Mouse (Mus musculus) thymus, postnatal 0 days (tissue): ENCODE data around the gene BC004004. TPM values are rescaled to one million over a fixed set of nuclear protein-coding genes. Genes with fewer than 3 reads are reported as not detected.
"Not testable (repeated sequence)": the region's sequence is repeated elsewhere in the genome, so short reads cannot be mapped to it uniquely, and the experiment has no call there.

Experiments used
- DNase-seq: peaks from one replicate; pipeline ENCODE4 v3.0.0-alpha.2; 2015; ENCODE audit warnings: low spot score
- polyA plus RNA-seq: library from polyadenylated mRNA; unstranded; fragments of >200 nt; fragmentation: Nextera tagmentation; extraction: Ambion mirVana; gene quantifications from 2 replicates; pipeline ENCODE4 v1.2.1, GENCODE M21; 2015

BC004004 gene
- 92.2 and 95.2 TPM in 2 replicates for polyA plus RNA-seq

GRCm38 (mm10) chr17:29268682-29269348 lies at the start of gene BC004004:
Gene BC004004 (plus strand): TSS chr17:29268788.
- DNase-seq = peak; percentile 95

DNA sequence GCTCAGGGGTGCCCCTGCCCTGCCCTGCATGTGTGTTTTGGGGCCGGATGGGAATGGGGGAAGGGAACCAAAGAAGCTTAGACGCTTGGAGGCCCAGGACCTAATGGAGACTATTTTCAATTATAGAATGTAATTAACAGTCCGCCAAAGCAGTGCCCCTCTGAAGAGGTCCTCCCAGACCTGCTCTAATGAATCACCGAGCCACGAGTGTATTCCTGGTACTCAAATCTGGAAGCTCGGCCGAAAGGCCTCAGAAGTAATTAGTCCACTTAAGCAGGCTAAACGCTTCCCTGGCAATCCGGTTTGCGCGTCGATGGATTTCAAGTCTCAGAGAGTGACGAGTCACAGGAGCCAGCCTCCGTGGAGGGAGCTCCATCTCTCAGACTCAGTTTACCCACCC lies 48.0 kb upstream of the BC004004 start:
- no peak for DNase-seq

- DNase-seq = no peak
Observed at GRCm38 (mm10) chr17:29231109-29231508, 37.5 kb upstream of the BC004004 start.

GRCm38 (mm10) chr17:29236111-29236510 lies 32.5 kb upstream of the BC004004 start:
- DNase-seq = no peak

DNA sequence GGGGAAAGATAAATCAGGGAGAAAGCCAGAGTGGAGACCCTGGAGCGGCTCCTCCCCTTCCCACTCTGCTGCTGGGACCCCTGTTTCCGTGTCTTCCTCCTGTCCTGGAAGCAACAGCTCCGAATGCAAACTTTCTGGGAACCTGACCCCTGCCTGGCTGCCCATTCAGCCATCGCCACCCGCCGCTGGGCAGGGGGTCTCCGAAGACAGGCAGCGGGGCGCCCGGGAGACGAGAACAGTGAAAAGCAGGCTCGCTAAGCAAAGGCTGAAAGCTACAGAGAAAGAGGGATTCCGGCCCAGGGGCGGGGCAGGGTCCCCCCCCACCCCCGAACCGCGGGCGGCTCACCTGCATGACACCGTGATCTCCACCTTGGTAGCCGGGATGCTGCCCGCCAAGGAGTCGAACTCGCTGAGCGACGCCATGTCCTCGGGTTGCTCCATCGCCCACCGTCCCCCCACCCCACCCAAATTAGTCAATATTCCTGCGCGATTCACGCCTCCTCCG lies 31.3 kb upstream of the BC004004 start:
- DNase-seq = no peak

- no peak for DNase-seq
Observed at GRCm38 (mm10) chr17:29237772-29238420, 30.7 kb upstream of the BC004004 start, which contains the start of gene Cpne5. Gene Cpne5 (minus strand): TSS chr17:29238167.

DNA sequence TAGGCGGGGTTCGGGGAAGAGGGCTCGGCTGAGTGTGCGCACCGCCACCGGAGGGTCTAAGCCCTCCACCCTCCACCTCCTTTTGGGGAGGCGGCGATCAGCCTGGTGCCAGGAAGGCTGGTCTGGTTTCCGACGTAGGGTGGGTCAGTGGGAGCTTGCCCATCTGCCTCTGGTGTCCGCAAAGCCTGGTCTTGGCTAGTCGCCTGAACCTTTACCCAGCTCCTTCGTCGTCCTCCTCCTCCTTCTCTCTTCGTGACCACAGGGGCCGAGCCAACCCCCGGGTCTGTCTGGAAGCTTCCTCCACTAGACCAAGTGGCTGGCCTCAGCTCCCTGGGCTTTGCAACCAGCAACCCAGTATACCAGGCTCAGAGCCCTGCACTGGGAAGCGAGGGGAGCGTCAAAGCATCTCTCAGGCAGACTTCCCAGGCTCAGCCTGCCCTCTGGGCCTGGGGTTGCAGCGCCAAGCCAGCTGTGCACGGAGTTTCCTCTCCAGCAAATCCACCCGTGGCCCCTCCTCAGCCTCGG lies 30.1 kb upstream of the BC004004 start:
- no peak for DNase-seq

DNA sequence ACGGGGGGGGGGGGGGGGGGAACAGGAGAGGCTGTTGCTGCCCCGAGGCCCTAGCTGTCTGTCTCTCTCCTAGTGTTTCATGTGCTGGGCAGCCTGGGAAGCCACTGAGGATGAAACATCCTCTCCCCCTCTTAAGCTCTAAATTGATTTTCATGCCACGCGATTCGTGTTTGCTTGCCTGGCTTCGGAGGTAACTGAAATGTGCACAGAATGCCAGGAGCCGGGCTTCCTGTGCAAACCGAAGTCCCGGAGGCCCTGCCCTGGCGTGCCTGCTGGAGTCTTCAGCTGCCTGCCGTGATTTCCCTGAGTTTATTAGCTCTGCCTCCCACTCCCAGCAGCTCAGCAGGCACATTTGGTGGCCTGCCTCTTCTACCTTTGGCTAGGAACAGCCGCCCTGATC lies 23.7 kb upstream of the BC004004 start:
- no peak for DNase-seq

DNA sequence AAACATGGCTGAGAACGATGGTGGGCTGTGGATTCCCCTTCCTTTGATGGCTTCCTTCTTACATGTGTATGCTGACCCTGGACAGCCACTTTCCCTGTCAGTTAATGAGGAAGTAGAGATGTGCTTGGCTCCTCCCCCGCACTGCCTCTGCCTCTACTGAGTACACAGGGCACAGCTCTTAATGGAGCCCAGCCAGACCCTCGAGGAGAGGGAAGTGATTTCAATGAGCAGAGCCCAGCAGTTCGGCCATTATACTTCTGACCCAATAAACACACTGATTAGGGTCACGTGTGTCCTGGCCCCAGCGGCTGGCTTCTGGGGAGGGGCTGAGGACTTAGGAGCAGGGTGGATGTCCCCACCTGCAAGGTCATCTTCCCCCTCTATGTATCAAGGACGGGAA lies 22.9 kb upstream of the BC004004 start:
- DNase-seq = no peak

GRCm38 (mm10) chr17:29246602-29247001 lies 22.0 kb upstream of the BC004004 start:
- DNase-seq = peak; percentile 86

- DNase-seq = no peak
Observed at GRCm38 (mm10) chr17:29247881-29248280, 20.7 kb upstream of the BC004004 start.

DNA sequence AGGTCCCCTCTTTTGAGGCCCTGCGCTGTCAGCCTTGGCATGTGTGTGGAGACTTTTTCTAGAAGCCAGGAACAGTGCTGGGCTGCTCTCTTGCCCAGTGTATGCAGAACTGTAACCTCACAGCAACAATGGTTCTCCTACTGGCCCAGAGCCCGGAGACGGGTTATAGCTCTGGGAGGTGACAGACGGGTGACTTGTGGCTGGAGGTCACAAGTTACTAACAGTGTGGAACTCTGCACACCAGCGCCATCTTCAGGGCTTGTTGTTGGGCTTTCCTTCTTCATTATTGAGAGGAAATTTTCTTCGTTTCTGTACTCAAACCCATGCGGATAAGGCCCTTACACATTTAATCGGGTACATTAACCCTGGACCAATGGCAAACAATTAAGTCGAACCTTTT lies 19.1 kb upstream of the BC004004 start:
- no peak for DNase-seq

DNA sequence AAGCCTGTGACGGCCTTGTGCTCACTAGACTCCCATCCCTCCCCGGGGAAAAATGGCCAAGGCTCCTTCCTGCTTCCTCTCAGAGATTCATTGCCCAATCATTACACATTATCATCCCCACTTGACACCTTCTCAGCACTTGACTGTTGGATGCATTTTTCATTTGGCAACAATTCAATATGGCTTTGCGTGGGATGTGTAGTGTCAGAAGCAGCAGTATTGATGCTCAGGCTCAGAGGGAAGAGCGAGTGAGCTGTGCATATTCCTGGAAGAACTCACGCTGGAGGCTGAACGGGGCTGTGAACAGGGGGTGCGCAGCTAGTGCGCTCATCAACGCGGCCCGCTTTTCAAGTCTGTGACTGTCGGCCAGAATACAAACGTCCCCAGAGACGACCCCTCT lies 17.6 kb upstream of the BC004004 start:
- not testable (repeated sequence) for DNase-seq

DNA sequence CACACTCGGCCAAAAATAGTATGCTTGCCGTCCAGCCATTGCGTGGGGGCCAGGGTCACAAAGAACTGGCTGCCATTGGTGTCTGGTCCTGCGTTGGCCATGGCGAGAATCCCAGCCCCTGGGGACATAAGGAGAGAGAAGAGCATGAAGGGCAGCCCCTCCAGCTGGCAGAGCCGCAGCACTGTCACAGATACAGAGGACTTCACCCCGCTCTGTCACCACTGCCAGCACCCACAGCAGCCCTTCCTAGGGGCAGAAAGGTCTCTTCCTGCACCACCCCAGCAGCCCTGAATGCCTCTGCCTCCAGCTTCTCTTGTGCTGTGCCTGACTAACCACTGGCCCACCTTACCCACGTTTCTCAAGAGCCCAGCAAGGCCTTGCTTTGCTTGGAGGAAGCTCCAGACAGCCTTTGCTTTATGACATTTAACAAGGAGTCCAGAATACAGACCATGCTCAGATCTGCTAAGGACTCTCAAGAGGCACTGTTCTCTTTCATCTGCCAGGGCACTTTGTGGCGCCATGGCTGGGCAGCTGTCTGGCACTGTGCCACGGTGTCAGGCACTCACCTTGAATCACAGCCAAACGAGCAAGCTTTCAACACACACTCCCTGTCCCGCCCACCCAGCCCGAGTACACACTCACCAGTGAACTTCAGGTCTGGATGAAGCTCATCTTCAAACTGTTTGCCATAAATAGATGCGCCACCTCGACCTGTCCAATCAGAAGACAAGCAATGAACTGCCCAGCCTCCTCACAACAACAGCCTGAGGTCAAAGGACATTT lies 16.8 kb upstream of the BC004004 start:
- DNase-seq = no peak

- DNase-seq = no peak
Observed at GRCm38 (mm10) chr17:29253236-29253635, 15.4 kb upstream of the BC004004 start.

- no peak for DNase-seq
Observed at GRCm38 (mm10) chr17:29253684-29254083, 14.9 kb upstream of the BC004004 start.

DNA sequence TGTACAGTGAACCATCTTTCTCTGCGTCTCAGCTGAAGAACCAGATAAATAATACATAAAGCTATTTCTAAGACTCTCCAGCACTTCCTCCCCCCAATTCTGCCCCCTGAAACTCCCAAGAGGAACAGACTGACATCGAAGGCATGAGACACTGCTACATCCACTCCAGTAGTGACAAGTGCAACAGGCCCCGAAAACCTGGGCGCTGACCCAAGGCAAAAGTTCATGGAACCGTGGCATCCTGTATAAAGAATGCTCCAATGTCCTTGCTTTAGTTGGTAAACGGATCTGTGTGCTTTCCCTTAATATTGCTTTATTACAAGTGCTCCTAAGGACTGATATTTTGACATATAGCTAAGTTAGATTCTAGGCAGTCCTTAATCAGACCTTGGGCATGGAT lies 13.8 kb upstream of the BC004004 start:
- DNase-seq = not testable (repeated sequence)

DNA sequence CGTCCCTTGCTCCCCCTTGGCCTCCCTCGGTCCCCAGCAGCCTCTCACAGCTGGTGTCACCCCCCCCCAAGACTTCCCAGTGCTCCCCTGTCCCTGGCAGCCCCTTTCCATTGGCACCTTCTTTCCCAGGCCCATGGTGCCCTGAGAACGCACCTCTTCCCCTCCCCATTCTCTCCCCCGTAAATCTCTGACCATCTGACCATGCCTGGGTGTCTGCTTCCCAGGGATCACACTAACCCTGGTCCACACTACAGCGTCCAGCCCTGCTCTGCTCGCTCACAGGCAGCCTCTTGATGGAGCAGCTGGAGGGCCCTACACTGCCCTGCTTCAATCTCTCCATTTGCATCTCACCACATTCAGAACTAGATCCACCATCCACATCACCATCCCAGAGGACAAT lies 12.1 kb upstream of the BC004004 start:
- no peak for DNase-seq

GRCm38 (mm10) chr17:29257001-29257511 lies 11.5 kb upstream of the BC004004 start:
- no peak for DNase-seq

- no peak for DNase-seq
Observed at GRCm38 (mm10) chr17:29258025-29258558, 10.5 kb upstream of the BC004004 start.

DNA sequence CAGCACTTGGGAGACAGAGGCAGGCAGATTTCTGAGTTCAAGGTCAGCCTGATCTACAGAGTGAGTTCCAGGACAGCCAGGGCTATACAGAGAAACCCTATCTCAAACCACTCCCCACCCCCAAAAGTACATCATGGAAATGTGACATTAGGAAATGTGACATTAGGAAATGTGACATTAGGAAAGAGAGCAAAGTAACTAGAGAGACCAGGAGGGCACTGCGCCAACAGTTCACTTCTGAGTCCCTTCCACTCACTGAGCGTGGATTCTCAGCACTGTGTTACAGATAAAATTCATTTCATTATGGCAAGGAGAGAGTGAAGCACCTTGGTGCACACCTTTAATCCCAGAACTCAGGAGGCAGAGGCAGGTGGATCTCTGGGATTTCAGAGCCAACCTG lies 9.7 kb upstream of the BC004004 start:
- no peak for DNase-seq
